Mouse (Mus musculus) CH12.LX (cell line): ENCODE data around the gene Cisd3. TPM values are rescaled to one million over a fixed set of nuclear protein-coding genes. Genes with fewer than 3 reads are reported as not detected.

Experiments
- DNase-seq: peaks from one replicate; pipeline ENCODE4 v3.0.0-alpha.2; 2013; ENCODE audit errors: extremely low read depth
- H3K27ac ChIP-seq: 2 replicates; pipeline ENCODE4 v1.5.1; 2012; ENCODE audit warnings: low read depth, mild to moderate bottlenecking, control low read depth, moderate library complexity; ENCODE audit not compliant: insufficient read depth
- H3K27me3 ChIP-seq: replicated peaks from 2 replicates; pipeline ENCODE3; 2012; ENCODE audit warnings: inconsistent platforms
- H3K36me3 ChIP-seq, 2 experiments: replicated peaks in 1 of 2; 2 replicates each; pipeline versions ENCODE3 to v1.6.1; 2012; ENCODE audit warnings: inconsistent platforms in 1 of 2, low read length in 1 of 2, mild to moderate bottlenecking in 1 of 2, mixed read lengths in 1 of 2, moderate library complexity in 1 of 2; ENCODE audit not compliant: control insufficient read depth in 1 of 2, insufficient read depth in 1 of 2
- H3K4me1 ChIP-seq, 2 experiments: 2 replicates each; pipeline ENCODE4 v1.6.1; 2012; ENCODE audit warnings: inconsistent platforms in 1 of 2, moderate library complexity in 1 of 2; ENCODE audit not compliant: insufficient read depth in 2 of 2, control insufficient read depth in 1 of 2
- H3K4me2 ChIP-seq: 2 replicates; pipeline ENCODE4 v1.6.1; 2012; ENCODE audit warnings: low read depth, mild to moderate bottlenecking, control low read depth; ENCODE audit not compliant: poor library complexity, insufficient read depth, severe bottlenecking
- H3K4me3 ChIP-seq, 3 experiments: fragments of 150-350 bp in 1 of 3; sonication (generic) in 1 of 3; replicated peaks in 1 of 3; 2 replicates each; pipeline versions ENCODE3 to v1.5.1; 2011 to 2012; ENCODE audit warnings: low read depth in 2 of 3, low read length in 2 of 3, mild to moderate bottlenecking in 2 of 3, moderate library complexity in 2 of 3, control low read depth in 1 of 3, improper control_type of control experiment in 1 of 3, inconsistent platforms in 1 of 3, mixed read lengths in 1 of 3; ENCODE audit not compliant: poor library complexity in 1 of 3
- H3K79me2 ChIP-seq: replicated peaks from 2 replicates; pipeline ENCODE4 v1.6.1; 2012; ENCODE audit warnings: mild to moderate bottlenecking, moderate library complexity; ENCODE audit not compliant: control insufficient read depth, poor library complexity, insufficient read depth, severe bottlenecking; ENCODE audit errors: extremely low read depth
- H3K9ac ChIP-seq: 2 replicates; pipeline ENCODE4 v1.6.1; 2012; ENCODE audit warnings: low read depth, mild to moderate bottlenecking, control low read depth, moderate library complexity; ENCODE audit not compliant: insufficient read depth
- H3K9me3 ChIP-seq: replicated peaks from 2 replicates; pipeline ENCODE3; 2012; ENCODE audit warnings: low read length, inconsistent platforms, mixed read lengths
- BHLHE40 ChIP-seq: IDR thresholded peaks from 2 replicates; pipeline ENCODE4 v1.6.1; 2011; ENCODE audit warnings: mild to moderate bottlenecking, low read depth, low read length, improper control_type of control experiment
- CHD1 ChIP-seq: IDR thresholded peaks from 2 replicates; pipeline ENCODE4 v1.6.1; 2012; ENCODE audit warnings: low read depth, low read length, improper control_type of control experiment, inconsistent platforms
- CHD2 ChIP-seq: IDR thresholded peaks from 2 replicates; pipeline ENCODE4 v1.6.1; 2011; ENCODE audit warnings: low read length, improper control_type of control experiment
- E2F4 ChIP-seq: IDR thresholded peaks from 2 replicates; pipeline ENCODE4 v1.6.1; 2011; ENCODE audit warnings: low read depth, low read length, improper control_type of control experiment; ENCODE audit not compliant: insufficient replicate concordance
- ELF1 ChIP-seq: IDR thresholded peaks from 2 replicates; pipeline ENCODE4 v1.6.1; 2014; ENCODE audit warnings: low read depth, mild to moderate bottlenecking, inconsistent platforms, low read length, improper control_type of control experiment
- EP300 ChIP-seq: IDR thresholded peaks from 2 replicates; pipeline ENCODE4 v1.6.1; 2011; ENCODE audit warnings: low read length, improper control_type of control experiment
- ETS1 ChIP-seq: conservative IDR thresholded peaks from 2 replicates; pipeline ENCODE4 v1.6.1; 2012; ENCODE audit warnings: low read depth, mild to moderate bottlenecking, inconsistent platforms, low read length, improper control_type of control experiment, moderate library complexity
- IRF4 ChIP-seq: IDR thresholded peaks from 2 replicates; pipeline ENCODE4 v1.6.1; 2014; ENCODE audit warnings: low read depth, mild to moderate bottlenecking, inconsistent platforms, low read length, improper control_type of control experiment
- JUND ChIP-seq: conservative IDR thresholded peaks from 2 replicates; pipeline ENCODE4 v1.6.1; 2011; ENCODE audit warnings: low read depth, low read length, improper control_type of control experiment
- KAT2A ChIP-seq: IDR thresholded peaks from 2 replicates; pipeline ENCODE4 v1.6.1; 2012; ENCODE audit warnings: low read length, improper control_type of control experiment, inconsistent platforms; ENCODE audit not compliant: insufficient replicate concordance
- MAX ChIP-seq: IDR thresholded peaks from 2 replicates; pipeline ENCODE4 v1.6.1; 2011; ENCODE audit warnings: low read length, improper control_type of control experiment
- MAZ ChIP-seq: IDR thresholded peaks from 2 replicates; pipeline ENCODE4 v1.6.1; 2012; ENCODE audit warnings: low read depth, mild to moderate bottlenecking, inconsistent platforms, low read length, improper control_type of control experiment, moderate library complexity
- MEF2A ChIP-seq: IDR thresholded peaks from 2 replicates; pipeline ENCODE4 v1.6.1; 2014; ENCODE audit warnings: low read depth, mild to moderate bottlenecking, inconsistent platforms, low read length, improper control_type of control experiment, borderline replicate concordance
- MXI1 ChIP-seq: IDR thresholded peaks from 2 replicates; pipeline ENCODE4 v1.6.1; 2011; ENCODE audit warnings: mild to moderate bottlenecking, low read depth, low read length, improper control_type of control experiment
- MYC ChIP-seq: IDR thresholded peaks from 2 replicates; pipeline ENCODE4 v1.6.1; 2011; ENCODE audit warnings: low read depth, mild to moderate bottlenecking, improper control_type of control experiment, low read length
- PAX5 ChIP-seq: IDR thresholded peaks from 2 replicates; pipeline ENCODE4 v1.6.1; 2012; ENCODE audit warnings: low read length, inconsistent platforms, mixed read lengths
- POLR2A ChIP-seq: IDR thresholded peaks from 2 replicates; pipeline ENCODE4 v1.6.1; 2011; ENCODE audit warnings: low read depth, mild to moderate bottlenecking, improper control_type of control experiment, low read length
- RCOR1 ChIP-seq: conservative IDR thresholded peaks from 2 replicates; pipeline ENCODE4 v1.6.1; 2012; ENCODE audit warnings: low read depth, mild to moderate bottlenecking, inconsistent platforms, low read length, improper control_type of control experiment
- SIN3A ChIP-seq: IDR thresholded peaks from 2 replicates; pipeline ENCODE4 v1.6.1; 2012; ENCODE audit warnings: low read length, improper control_type of control experiment, inconsistent platforms
- UBTF ChIP-seq: IDR thresholded peaks from 2 replicates; pipeline ENCODE4 v1.6.1; 2012; ENCODE audit warnings: low read depth, mild to moderate bottlenecking, inconsistent platforms, low read length, improper control_type of control experiment, moderate library complexity
- ZNF384 ChIP-seq: IDR thresholded peaks from 2 replicates; pipeline ENCODE4 v1.6.1; 2012; ENCODE audit warnings: low read depth, low read length, improper control_type of control experiment, inconsistent platforms
- dilution Hi-C: fragments of 300-500 bp; cut with MboI; formaldehyde crosslinking; loops from 2 replicates; pipeline ENCODE4 v1.14.3; 2020; ENCODE audit warnings: low sequenced_read_pairs; ENCODE audit not compliant: extremely low pct_unique_long_range_greater_than_20kb, extremely low pct_ligation_motif_present
- in situ Hi-C: fragments of 300-500 bp; cut with MboI; formaldehyde crosslinking; loops from 3 replicates; pipeline ENCODE4 v1.14.3; 2019; ENCODE audit warnings: low sequenced_read_pairs, low pct_ligation_motif_present, low pct_unique_long_range_greater_than_20kb, mixed read lengths
- polyA plus RNA-seq: library from polyadenylated mRNA; unstranded; fragments of >175 nt; gene quantifications from 2 replicates; pipeline ENCODE4 v1.2.1, GENCODE M21; 2012; ENCODE audit warnings: low read depth; ENCODE audit not compliant: insufficient read length
- total RNA-seq, 2 experiments: library from RNA; depleted of rRNA; stranded (reverse); fragments of 300-350 nt in 1 of 2; fragments of >200 nt in 1 of 2; gene quantifications; 2 replicates each; pipeline ENCODE4 v1.2.3; 2012 to 2014

Cisd3 gene
- total and polyA plus RNA-seq, 3 experiments, result 66.1 to 221 (median 141) TPM

GRCm38 (mm10) chr11:97719041-97719440 is 33.4 kb downstream of the Cisd3 start:
- H3K9me3 ChIP-seq, result peaks cover 19% of the 10 kb centered on the region
- DNase-seq, result no peak
- H3K4me2 ChIP-seq, result no peak overlapping the region
- no peak overlapping the region for H3K4me3 ChIP-seq
- H3K27me3 ChIP-seq, result no peaks in the 10 kb centered on the region
- peaks cover 51 to 86% of the 10 kb centered on the region in 2 experiments for H3K36me3 ChIP-seq
- no peak overlapping the region for H3K9ac ChIP-seq
- H3K79me2 ChIP-seq, result no peaks in the 10 kb centered on the region
- H3K27ac ChIP-seq, result peak overlapping the region; percentile 20
- H3K4me1 ChIP-seq, result peaks cover 19 to 51% of the 10 kb centered on the region in 2 experiments
- TF ChIP-seq E2F4 (no peak), ZNF384 (no peak), ETS1 (no peak), ELF1 (no peak), CHD1 (no peak)
- dilution Hi-C loops, result no loop called here
- in situ Hi-C loops, result no loop called here

- no peaks in the 10 kb centered on the region for H3K79me2 ChIP-seq
- in situ Hi-C loops (no loop called here), dilution Hi-C loops (no loop called here)
- no peaks in the 10 kb centered on the region for H3K27me3 ChIP-seq
- H3K9me3 ChIP-seq, result peaks cover 16% of the 10 kb centered on the region
- peaks cover 13 to 40% of the 10 kb centered on the region in 2 experiments for H3K4me1 ChIP-seq
- no peak overlapping the region for H3K27ac ChIP-seq
- no peak overlapping the region for H3K4me3 ChIP-seq
- no peak overlapping the region for H3K9ac ChIP-seq
- no peak overlapping the region for H3K4me2 ChIP-seq
- H3K36me3 ChIP-seq, result peaks cover 63 to 88% of the 10 kb centered on the region in 2 experiments
- DNase-seq, result no peak
- TF ChIP-seq BHLHE40 (no peak), PAX5 (no peak), UBTF (no peak), JUND (no peak), ETS1 (no peak), MXI1 (no peak), RCOR1 (no peak), CHD1 (no peak), CHD2 (no peak)
These were observed 35.7 kb downstream of the Cisd3 start for GRCm38 (mm10) chr11:97721338-97721737.

- TF ChIP-seq CHD2 (no peak), JUND (no peak), ETS1 (no peak), IRF4 (no peak), ZNF384 (no peak), MEF2A (no peak), KAT2A (no peak), MYC (no peak), POLR2A (no peak), ELF1 (no peak), CHD1 (no peak), PAX5 (no peak), EP300 (no peak), SIN3A (no peak), MAX (no peak), MAZ (no peak)
- TF ChIP-seq, all 38 proteins: peak for 0
- peaks cover 84 to 93% of the 10 kb centered on the region in 2 experiments for H3K36me3 ChIP-seq
- H3K4me2 ChIP-seq, result no peak overlapping the region
- no peaks in the 10 kb centered on the region for H3K79me2 ChIP-seq
- H3K27ac ChIP-seq, result no peak overlapping the region
- peaks cover 16% of the 10 kb centered on the region for H3K9me3 ChIP-seq
- peaks cover 5 to 25% of the 10 kb centered on the region in 2 experiments for H3K4me1 ChIP-seq
- no peaks in the 10 kb centered on the region for H3K27me3 ChIP-seq
- dilution Hi-C loops (no loop called here), in situ Hi-C loops (no loop called here)
- no peak for DNase-seq
- H3K9ac ChIP-seq, result no peak overlapping the region
- H3K4me3 ChIP-seq, result no peak overlapping the region
These were observed 38.1 kb downstream of the Cisd3 start for GRCm38 (mm10) chr11:97723709-97724108.
